Mouse (Mus musculus): ENCODE measurements around the gene Spata46. TPM values are rescaled to one million over a fixed set of nuclear protein-coding genes. Genes with fewer than 3 reads are reported as not detected.

Spata46 gene
- polyA plus RNA-seq (2015; fragmentation: Nextera tagmentation; extraction: Ambion mirVana), result 0.41 and 1.0 TPM in 2 replicates

DNA sequence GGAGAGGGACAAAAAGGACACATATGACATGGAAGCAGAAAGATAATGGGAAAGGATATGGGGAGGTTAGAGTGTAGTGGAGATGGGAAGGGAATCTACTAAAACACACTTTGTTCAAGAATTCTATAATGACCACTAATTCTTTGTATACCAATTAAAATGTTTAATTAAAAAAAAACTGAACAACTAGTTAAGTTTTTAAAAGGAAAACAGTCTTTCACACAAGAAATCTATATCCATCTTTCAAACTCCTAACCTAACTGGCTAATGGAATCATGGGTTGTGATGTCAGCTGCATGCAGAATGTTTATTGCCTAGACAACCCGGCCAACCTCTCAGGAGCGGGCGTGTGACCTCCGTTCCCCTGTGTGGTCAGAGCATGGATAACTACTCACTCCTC lies at the start of gene Spata46:
Gene Spata46 (plus strand): TSS at position 301 of the 400 bp plus-strand sequence.

GRCm38 (mm10) chr1:170277016-170277415 lies 31.6 kb upstream of the Spata46 start, which contains the start of gene Sh2d1b1:
Gene Sh2d1b1, plus strand, starts transcription at chr1:170277320.

DNA sequence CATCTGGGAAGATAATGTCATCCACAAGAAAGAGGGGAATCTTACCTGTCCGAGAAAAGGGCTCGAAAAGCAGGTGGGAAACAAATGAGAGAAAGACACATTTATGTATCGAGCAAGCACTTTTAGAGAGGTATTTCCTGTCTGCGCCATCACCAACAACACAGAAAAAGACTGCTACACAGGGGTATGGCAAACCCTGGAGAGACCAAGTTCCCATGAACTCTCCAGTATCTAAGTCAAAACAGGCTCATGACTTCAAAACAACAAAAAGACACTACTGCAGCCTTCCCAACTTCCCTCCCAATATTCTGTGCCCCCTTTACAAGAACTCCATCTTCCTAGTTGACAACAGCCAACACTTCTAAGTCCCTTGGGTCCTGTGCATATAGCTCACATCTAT lies 2.4 kb upstream of the Spata46 start, which contains the start of gene Gm7694:
Gene Gm7694 (minus strand): TSS at position 101 of the 400 bp plus-strand sequence.

Other genes starting within 250 kb of the Spata46 start
- gene Ddr2, start 198.0 kb upstream of the Spata46 start, polyA plus RNA-seq (2015; fragmentation: Nextera tagmentation; extraction: Ambion mirVana), result 6.2 and 9.7 TPM in 2 replicates
- gene Uap1, start 133.8 kb upstream of the Spata46 start, polyA plus RNA-seq (2015; fragmentation: Nextera tagmentation; extraction: Ambion mirVana), result 54.1 and 55.2 TPM in 2 replicates
- gene Uhmk1, start 93.4 kb upstream of the Spata46 start, polyA plus RNA-seq (2015; fragmentation: Nextera tagmentation; extraction: Ambion mirVana), result 8.1 and 8.6 TPM in 2 replicates
- not detected in 2 replicates for gene Sh2d1b2, start 76.1 kb upstream of the Spata46 start, polyA plus RNA-seq (2015; fragmentation: Nextera tagmentation; extraction: Ambion mirVana)
- not detected in 2 replicates for gene Sh2d1b1, start 31.5 kb upstream of the Spata46 start, polyA plus RNA-seq (2015; fragmentation: Nextera tagmentation; extraction: Ambion mirVana)
- 1.3 and 1.8 TPM in 2 replicates for gene Gm7694, start 2.5 kb upstream of the Spata46 start, polyA plus RNA-seq (2015; fragmentation: Nextera tagmentation; extraction: Ambion mirVana)

All from neural tube, postnatal 0 days (tissue).